In the genomic region with DNA sequence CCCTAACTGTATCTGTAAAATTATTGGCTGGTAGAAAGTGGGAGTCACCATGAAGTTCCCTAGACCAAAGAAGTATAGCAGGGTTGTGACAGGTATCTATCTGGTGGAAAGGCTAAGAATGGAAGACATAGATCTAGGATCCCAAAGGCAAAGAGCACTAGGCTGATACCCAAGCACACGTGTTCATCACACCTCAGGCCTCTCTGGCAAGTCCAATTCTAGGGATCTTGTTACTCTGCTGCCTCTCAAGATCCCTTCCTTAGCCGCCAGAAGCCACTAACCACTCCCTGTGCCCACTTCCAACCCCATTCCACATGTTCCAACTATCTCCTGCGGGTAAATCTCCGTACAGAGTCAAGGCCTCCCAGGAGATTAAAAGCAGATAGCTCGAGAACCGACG, we compare ENCODE assay signal across 8 mouse cellular contexts. TPM values are rescaled to one million over a fixed set of nuclear protein-coding genes. Genes with fewer than 3 reads are reported as not detected.
DNase-seq lines count a peak whose midpoint lies in the region; ATAC-seq and TF ChIP-seq lines count a peak whose summit lies in the region.

No protein-coding gene starts in this region.

- no peaks in the 10 kb centered on the region for H3K27me3 ChIP-seq in intestine, postnatal 0 days (replicated peaks; ENCODE audit: control insufficient read depth, insufficient read depth, low read length)
- H3K27me3 ChIP-seq in small intestine, adult 2 months (ENCODE audit: control insufficient read depth, insufficient read depth, low read length): no peaks in the 10 kb centered on the region

- H3K4me3 ChIP-seq in gastrocnemius, adult 2 months: peak overlapping the region; percentile 86
- peak overlapping the region; percentile 93 for H3K4me3 ChIP-seq in intestine, postnatal 0 days (ENCODE audit: low read depth, low read length)
- peak overlapping the region; percentile 90 for H3K4me3 ChIP-seq in small intestine, adult 2 months (ENCODE audit: low read depth, low read length)

- no peak for ATAC-seq in intestine, postnatal 0 days

- H3K9ac ChIP-seq in intestine, postnatal 0 days (ENCODE audit: low read depth, low read length): peak overlapping the region; percentile 81

- no peaks in the 10 kb centered on the region for H3K4me1 ChIP-seq in intestine, postnatal 0 days (replicated peaks; ENCODE audit: control insufficient read depth, insufficient read depth, low read length)
- H3K4me1 ChIP-seq in small intestine, adult 2 months (ENCODE audit: control insufficient read depth, insufficient read depth, insufficient read length, low read length): peaks cover 1% of the 10 kb centered on the region; the same call in 1 of the 2 replicates

- H3K4me2 ChIP-seq in intestine, postnatal 0 days (replicated peaks; ENCODE audit: low read depth): peak overlapping the region; percentile 85

- peak overlapping the region; percentile 97 for H3K27ac ChIP-seq in gastrocnemius, adult 2 months
- peak overlapping the region; percentile 93 for H3K27ac ChIP-seq in intestine, postnatal 0 days (ENCODE audit: low read depth, low read length)
- peak overlapping the region; percentile 48 for H3K27ac ChIP-seq in small intestine, adult 2 months (ENCODE audit: insufficient read depth, low read depth, low read length)

- intact Hi-C loops in gastrocnemius, adult 2 months (cut with DNase I): loop anchor here (5.0 kb wide), 1 partner anchor 38 kb away; a partner anchor contains a TSS
- intact Hi-C loops in gastrocnemius, postnatal 14 days (cut with DNase I; ENCODE audit: low total_unique reads): no loop called here

- DNase-seq in gastrocnemius, adult 2 months: peak; percentile 44
- no peak for DNase-seq in gastrocnemius, postnatal 14 days
- peak; percentile 29 for DNase-seq in 416B (ENCODE audit: low read depth)
- peak; percentile 29 for DNase-seq in c-Kit-positive CD71-positive TER-119-positive erythroid progenitor cells, embryonic 14.5 days (ENCODE audit: low spot score)
- no peak for DNase-seq in urinary bladder, postnatal 10 days (ENCODE audit: low spot score)
- DNase-seq in adrenal gland, postnatal 36 days: no peak

- no peak for TF ChIP-seq POLR2A in small intestine, adult 2 months (IDR thresholded peaks at IDR 0.05; ENCODE audit: low read depth, low read length)

- H3K36me3 ChIP-seq in intestine, postnatal 0 days (ENCODE audit: control insufficient read depth, insufficient read depth): peaks cover 30% of the 10 kb centered on the region
- peaks cover 31% of the 10 kb centered on the region for H3K36me3 ChIP-seq in small intestine, adult 2 months (ENCODE audit: control insufficient read depth, insufficient read depth, low read length)

- no peak for TF ChIP-seq CTCF in gastrocnemius, adult 2 months (IDR thresholded peaks at IDR 0.05)
- TF ChIP-seq CTCF in intestine, postnatal 0 days (IDR thresholded peaks at IDR 0.05; ENCODE audit: low read depth): no peak
- no peak for TF ChIP-seq CTCF in small intestine, adult 2 months (IDR thresholded peaks at IDR 0.05; ENCODE audit: extremely low read depth, insufficient read length, insufficient replicate concordance, low read depth, low read length)

- H3K9me3 ChIP-seq in intestine, postnatal 0 days (ENCODE audit: control insufficient read depth): no peaks in the 10 kb centered on the region

- 0% methylated on average over 7 of the region's 7 CpGs for WGBS in intestine, postnatal 0 days
- WGBS in small intestine, adult 2 months: under 1% methylated on average over 7 of the region's 7 CpGs

RNA-seq across cellular contexts. Expression of a gene that starts 1.1 kb away (rescaled TPM):
- 10 to 100 TPM; 33.2 to 40.2 TPM for total RNA-seq in gastrocnemius, adult 2 months (2021)
- 10 to 100 TPM; 29.3 to 30.5 TPM for total RNA-seq in gastrocnemius, postnatal 14 days (2021)
- polyA plus RNA-seq in intestine, postnatal 0 days (2015; fragmentation: Nextera tagmentation; extraction: Ambion mirVana): 18.3 and 21.9 TPM in 2 replicates
- 23.5 and 28.6 TPM in 2 replicates for polyA plus RNA-seq in small intestine, adult 2 months (2012; rRNA removed)
- 10 to 100 TPM; 55.1 to 77.5 TPM for total RNA-seq in adrenal gland, postnatal 36 days (2021)

RNA-seq across cellular contexts. Expression of a gene that starts 30.5 kb away (rescaled TPM):
- 10 to 100 TPM; 34.5 to 43.4 TPM for total RNA-seq in gastrocnemius, adult 2 months (2021)
- total RNA-seq in gastrocnemius, postnatal 14 days (2021): 10 to 100 TPM; 20.8 to 28.0 TPM
- 21.6 and 26.8 TPM in 2 replicates for polyA plus RNA-seq in intestine, postnatal 0 days (2015; fragmentation: Nextera tagmentation; extraction: Ambion mirVana)
- polyA plus RNA-seq in small intestine, adult 2 months (2012; rRNA removed): 42.3 and 83.7 TPM in 2 replicates
- 100 to 1,000 TPM in 1 of 2 experiments, 10 to 100 TPM in 1; 81.2 to 102 TPM for total RNA-seq in adrenal gland, postnatal 36 days (2021)

RNA-seq across cellular contexts. Expression of a gene that starts 35.4 kb away (rescaled TPM):
- total RNA-seq in gastrocnemius, adult 2 months (2021): 10 to 100 TPM; 45.8 to 47.4 TPM
- 10 to 100 TPM; 47.0 to 47.7 TPM for total RNA-seq in gastrocnemius, postnatal 14 days (2021)
- 35.9 and 36.7 TPM in 2 replicates for polyA plus RNA-seq in intestine, postnatal 0 days (2015; fragmentation: Nextera tagmentation; extraction: Ambion mirVana)
- 36.7 and 64.7 TPM in 2 replicates for polyA plus RNA-seq in small intestine, adult 2 months (2012; rRNA removed)
- 100 to 1,000 TPM in 1 of 2 experiments, 10 to 100 TPM in 1; 90.3 to 112 TPM for total RNA-seq in adrenal gland, postnatal 36 days (2021)

Comparison
In these comparisons a context has a peak if more than half of its experiments do, and no peak if none do; other contexts are left out.
1. DNase-seq: peak in gastrocnemius, adult 2 months (single experiment), 416B (single experiment) and c-Kit-positive CD71-positive TER-119-positive erythroid progenitor cells, embryonic 14.5 days (single experiment); none in gastrocnemius, postnatal 14 days (single experiment), urinary bladder, postnatal 10 days (single experiment) and adrenal gland, postnatal 36 days (0 of 2).
2. Peak in every context shown above with its lines, with median percentiles within 50 percentile points of each other: H3K27ac ChIP-seq and H3K4me3 ChIP-seq.